Mouse (Mus musculus): ENCODE measurements around the gene Plekhh2. TPM values are rescaled to one million over a fixed set of nuclear protein-coding genes. Genes with fewer than 3 reads are reported as not detected.

Gene Plekhh2
- polyA plus RNA-seq, 1 experiment: 0.63 TPM

GRCm38 (mm10) chr17:84510355-84510754, 1.3 kb upstream of the Plekhh2 start:
- Histone ChIP-seq H3K4me1 (ENCODE audit: control insufficient read depth, insufficient read depth, low read length) (peaks cover 33% of the 10 kb centered on the region), H3K27ac (ENCODE audit: insufficient read depth, low read depth, low read length) (peak overlapping the region; percentile 83), H3K4me3 (ENCODE audit: insufficient read depth, low read length) (no peak overlapping the region)
- TF ChIP-seq CTCF (IDR thresholded peaks at IDR 0.05; ENCODE audit: low read depth, low read length) (no peak), POLR2A (IDR thresholded peaks at IDR 0.05; ENCODE audit: borderline replicate concordance, low read depth, low read length) (no peak)

DNA sequence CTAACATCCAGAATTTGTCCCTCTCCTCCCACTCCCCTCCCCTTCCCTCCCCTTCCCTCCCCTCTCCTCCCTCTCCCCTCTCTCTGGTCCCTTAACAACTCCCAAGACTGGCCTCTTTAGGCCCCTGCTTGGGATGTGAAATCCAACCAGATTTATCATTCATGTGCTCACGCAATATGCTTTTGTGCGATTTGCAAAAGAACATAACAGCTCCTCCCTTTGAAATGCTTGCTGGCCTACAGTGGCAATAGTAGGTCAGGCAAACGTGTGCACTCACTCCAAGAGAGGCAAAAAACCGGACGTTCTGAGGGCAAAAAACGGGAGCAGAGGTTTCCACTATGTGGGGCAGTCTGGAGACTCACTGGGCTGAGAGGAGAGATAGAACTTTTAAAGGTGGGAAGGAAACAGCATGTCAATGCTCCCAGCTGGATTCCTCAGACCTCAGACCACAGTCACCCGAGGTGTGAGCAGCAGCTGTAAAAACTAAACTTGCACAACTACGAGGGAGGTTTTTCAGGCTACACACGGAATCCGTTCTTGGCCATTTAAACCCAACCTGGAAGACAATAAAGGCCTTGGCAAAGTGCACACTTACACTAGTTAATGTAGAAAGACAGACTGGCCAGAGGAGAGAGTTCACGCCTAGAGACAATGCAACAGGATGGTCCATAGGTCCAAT, 595 bp upstream of the Plekhh2 start:
- Histone ChIP-seq H3K4me3 (ENCODE audit: insufficient read depth, low read length) (peak overlapping the region; percentile 68), H3K27ac (ENCODE audit: insufficient read depth, low read depth, low read length) (no peak overlapping the region), H3K4me1 (ENCODE audit: control insufficient read depth, insufficient read depth, low read length) (peaks cover 30% of the 10 kb centered on the region)
- TF ChIP-seq CTCF (IDR thresholded peaks at IDR 0.05; ENCODE audit: low read depth, low read length): no peak
- no peak for TF ChIP-seq POLR2A (IDR thresholded peaks at IDR 0.05; ENCODE audit: borderline replicate concordance, low read depth, low read length)

DNA sequence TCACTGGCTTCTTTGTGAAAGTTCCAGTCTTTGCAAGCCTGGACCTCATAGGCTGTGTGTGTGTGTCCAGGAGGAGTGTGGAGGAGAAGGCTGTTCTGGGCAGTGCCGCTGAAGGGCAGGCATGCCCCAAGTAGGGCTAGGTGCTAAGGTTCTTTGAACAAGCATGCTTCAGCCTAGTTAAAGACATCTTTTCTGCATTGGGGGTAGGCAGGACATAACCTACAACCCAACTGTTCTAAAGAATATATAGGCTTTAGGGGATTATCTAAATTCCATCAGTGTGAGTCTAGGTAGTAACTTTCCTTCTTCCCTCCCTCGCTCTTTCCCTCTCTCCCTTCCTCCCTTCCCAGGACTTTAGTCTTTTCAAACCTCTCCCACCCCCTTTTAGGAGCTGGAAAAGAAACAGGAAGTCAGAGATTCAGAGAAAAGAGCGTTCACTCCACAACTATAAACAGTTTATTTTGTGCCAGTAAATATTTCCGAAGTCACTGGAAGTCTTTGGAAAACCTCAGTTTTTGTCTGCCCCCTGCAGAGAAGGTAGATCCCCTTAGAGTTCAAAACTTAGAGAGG, 906 bp downstream of the Plekhh2 start:
- Histone ChIP-seq H3K4me3 (ENCODE audit: insufficient read depth, low read length) (peak overlapping the region; percentile 68), H3K27ac (ENCODE audit: insufficient read depth, low read depth, low read length) (no peak overlapping the region), H3K4me1 (ENCODE audit: control insufficient read depth, insufficient read depth, low read length) (peaks cover 30% of the 10 kb centered on the region)
- TF ChIP-seq CTCF (IDR thresholded peaks at IDR 0.05; ENCODE audit: low read depth, low read length): no peak
- no peak for TF ChIP-seq POLR2A (IDR thresholded peaks at IDR 0.05; ENCODE audit: borderline replicate concordance, low read depth, low read length)

- Histone ChIP-seq H3K4me3 (ENCODE audit: insufficient read depth, low read length) (no peak overlapping the region), H3K27ac (ENCODE audit: insufficient read depth, low read depth, low read length) (no peak overlapping the region), H3K4me1 (ENCODE audit: control insufficient read depth, insufficient read depth, low read length) (peaks cover 19% of the 10 kb centered on the region)
- no peak for TF ChIP-seq CTCF (IDR thresholded peaks at IDR 0.05; ENCODE audit: low read depth, low read length)
- no peak for TF ChIP-seq POLR2A (IDR thresholded peaks at IDR 0.05; ENCODE audit: borderline replicate concordance, low read depth, low read length)
These were observed 4.2 kb downstream of the Plekhh2 start for GRCm38 (mm10) chr17:84515901-84516300.

DNA sequence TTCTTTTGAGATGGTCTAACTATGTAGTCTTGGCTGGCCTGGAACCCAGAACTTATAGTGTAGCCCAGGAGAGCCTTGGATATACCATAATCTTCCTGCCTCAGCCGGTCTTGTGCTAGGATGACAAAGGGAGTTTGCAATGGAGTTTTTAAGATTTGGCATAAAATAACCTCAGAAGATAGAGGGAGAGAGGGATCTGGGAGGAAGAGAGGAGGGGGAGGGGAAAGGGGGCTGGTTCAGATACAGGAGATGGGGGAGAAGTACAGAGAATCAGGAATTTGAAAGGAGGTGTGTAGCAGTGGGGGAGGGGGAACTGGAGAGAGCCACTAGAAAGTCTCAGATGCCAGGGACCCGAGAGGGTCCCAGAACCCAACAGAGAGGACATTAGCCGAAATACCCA, 7.7 kb downstream of the Plekhh2 start:
- Histone ChIP-seq H3K27ac (ENCODE audit: insufficient read depth, low read depth, low read length) (no peak overlapping the region), H3K4me1 (ENCODE audit: control insufficient read depth, insufficient read depth, low read length) (peaks cover 7% of the 10 kb centered on the region), H3K4me3 (ENCODE audit: insufficient read depth, low read length) (no peak overlapping the region)
- no peak for TF ChIP-seq POLR2A (IDR thresholded peaks at IDR 0.05; ENCODE audit: borderline replicate concordance, low read depth, low read length)
- no peak for TF ChIP-seq CTCF (IDR thresholded peaks at IDR 0.05; ENCODE audit: low read depth, low read length)

DNA sequence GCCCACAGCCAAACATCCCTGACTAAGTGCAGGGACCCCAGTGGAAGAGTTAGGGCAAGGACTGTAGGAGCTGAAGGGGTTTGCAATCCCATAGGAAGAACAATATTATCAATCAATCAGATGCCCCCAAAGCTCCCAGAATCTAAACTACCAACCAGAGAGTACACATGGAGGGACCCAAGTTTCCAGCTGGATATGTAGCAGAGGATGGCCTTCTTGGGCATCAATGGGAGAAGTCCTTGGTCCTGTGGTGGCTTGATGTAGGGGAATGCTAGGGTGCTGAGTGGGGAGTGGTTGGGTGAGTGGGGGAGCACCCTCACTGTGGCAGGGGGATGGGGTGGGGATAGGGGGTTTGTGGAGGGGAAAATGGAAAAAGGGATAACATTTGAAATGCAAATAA, 8.4 kb downstream of the Plekhh2 start:
- TF ChIP-seq CTCF (IDR thresholded peaks at IDR 0.05; ENCODE audit: low read depth, low read length): no peak
- no peak for TF ChIP-seq POLR2A (IDR thresholded peaks at IDR 0.05; ENCODE audit: borderline replicate concordance, low read depth, low read length)
- Histone ChIP-seq H3K4me3 (ENCODE audit: insufficient read depth, low read length) (no peak overlapping the region), H3K27ac (ENCODE audit: insufficient read depth, low read depth, low read length) (no peak overlapping the region), H3K4me1 (ENCODE audit: control insufficient read depth, insufficient read depth, low read length) (peaks cover 7% of the 10 kb centered on the region)

GRCm38 (mm10) chr17:84529356-84529755, 17.7 kb downstream of the Plekhh2 start:
- no peak for TF ChIP-seq CTCF (IDR thresholded peaks at IDR 0.05; ENCODE audit: low read depth, low read length)
- no peak for TF ChIP-seq POLR2A (IDR thresholded peaks at IDR 0.05; ENCODE audit: borderline replicate concordance, low read depth, low read length)
- Histone ChIP-seq H3K4me1 (ENCODE audit: control insufficient read depth, insufficient read depth, low read length) (peaks cover 20% of the 10 kb centered on the region), H3K27ac (ENCODE audit: insufficient read depth, low read depth, low read length) (no peak overlapping the region), H3K4me3 (ENCODE audit: insufficient read depth, low read length) (no peak overlapping the region)

DNA sequence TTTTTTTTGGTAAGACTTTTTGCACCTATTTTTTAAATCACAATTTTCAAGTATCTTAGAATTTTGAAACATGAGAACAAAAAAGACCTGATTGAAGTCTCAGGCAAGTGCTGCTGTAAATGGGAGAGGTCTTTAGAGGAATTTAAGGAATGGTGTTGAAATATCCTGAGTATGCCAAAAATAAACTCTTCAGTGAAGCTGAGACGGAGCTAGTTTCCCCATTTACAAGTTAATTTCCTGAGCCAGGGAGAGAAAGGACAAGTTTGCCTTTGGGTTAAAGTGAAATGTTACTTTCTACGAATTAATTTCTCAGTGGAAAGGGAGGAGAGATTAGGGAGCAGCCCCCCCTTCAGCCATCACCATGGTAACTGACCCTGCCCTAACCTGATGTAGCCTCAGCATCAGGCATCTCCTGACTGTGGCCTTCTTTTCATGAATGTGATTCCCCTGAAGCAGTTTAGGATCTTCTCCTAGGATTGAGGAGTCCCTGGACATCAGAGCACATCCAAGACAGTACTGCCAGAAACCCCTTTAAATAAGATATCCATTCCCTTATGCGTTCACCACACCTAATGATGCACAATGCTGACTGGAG, 18.6 kb downstream of the Plekhh2 start:
- H3K4me3 ChIP-seq (ENCODE audit: insufficient read depth, low read length): peak overlapping the region; percentile 10; the same call in 1 of the 2 replicates

DNA sequence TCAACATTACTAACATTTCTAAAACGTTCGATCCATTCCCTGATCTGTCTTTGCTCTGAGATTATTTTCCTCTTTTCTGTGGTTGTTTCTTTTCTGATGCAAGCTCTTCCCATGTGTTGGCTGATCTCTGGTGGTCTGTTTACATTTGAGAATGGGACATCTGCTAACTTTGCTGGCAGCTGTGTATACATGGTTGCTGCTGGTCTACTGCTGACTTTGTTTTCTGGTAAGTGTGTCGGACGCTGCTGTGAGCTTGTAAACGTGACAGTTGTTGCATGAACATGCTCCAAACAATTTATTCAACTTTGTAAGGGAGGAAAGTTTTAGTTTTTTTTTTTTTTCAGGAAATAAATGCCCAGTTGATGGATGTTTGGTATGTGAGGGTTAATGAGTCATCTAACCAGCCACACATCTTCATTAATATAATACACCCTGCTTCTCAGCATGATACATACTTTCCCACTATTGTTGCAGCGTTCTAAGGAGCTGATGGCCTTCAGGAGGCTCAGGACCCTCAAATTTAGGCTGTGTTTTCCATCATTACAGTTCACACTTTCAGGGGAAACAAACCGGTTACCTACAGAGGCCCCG, 21.3 kb downstream of the Plekhh2 start:
- Histone ChIP-seq H3K27ac (ENCODE audit: insufficient read depth, low read depth, low read length) (no peak overlapping the region), H3K4me1 (ENCODE audit: control insufficient read depth, insufficient read depth, low read length) (peaks cover 20% of the 10 kb centered on the region), H3K4me3 (ENCODE audit: insufficient read depth, low read length) (no peak overlapping the region)
- TF ChIP-seq CTCF (IDR thresholded peaks at IDR 0.05; ENCODE audit: low read depth, low read length) (no peak), POLR2A (IDR thresholded peaks at IDR 0.05; ENCODE audit: borderline replicate concordance, low read depth, low read length) (no peak)

More for the DNA sequence above, 18.6 kb downstream of the Plekhh2 start:
- TF ChIP-seq CTCF (IDR thresholded peaks at IDR 0.05; ENCODE audit: low read depth, low read length) (no peak), POLR2A (IDR thresholded peaks at IDR 0.05; ENCODE audit: borderline replicate concordance, low read depth, low read length) (no peak)
- H3K4me1 ChIP-seq (ENCODE audit: control insufficient read depth, insufficient read depth, low read length): peaks cover 20% of the 10 kb centered on the region
- peak overlapping the region; percentile 66 for H3K27ac ChIP-seq (ENCODE audit: insufficient read depth, low read depth, low read length)

DNA sequence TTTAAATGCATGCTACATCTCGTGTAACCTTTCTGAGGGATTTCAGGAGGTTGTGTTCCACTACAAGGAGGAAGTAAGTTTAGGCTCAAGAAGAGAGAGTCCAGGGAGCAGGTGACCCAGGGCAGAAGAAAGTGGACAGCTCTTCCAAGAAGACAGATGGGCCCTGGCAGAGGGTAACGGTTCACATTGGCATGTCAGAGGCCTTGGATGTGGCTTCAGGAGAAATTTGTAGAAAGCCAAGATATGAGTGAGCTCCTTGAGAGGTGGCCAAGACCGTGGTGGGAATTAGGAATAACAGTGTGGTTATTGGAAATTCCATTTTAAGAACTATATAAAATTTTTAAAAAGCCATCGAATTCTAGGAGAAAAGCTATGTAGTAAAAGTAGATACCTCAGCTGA, 22.1 kb downstream of the Plekhh2 start:
- Histone ChIP-seq H3K4me3 (ENCODE audit: insufficient read depth, low read length) (no peak overlapping the region), H3K27ac (ENCODE audit: insufficient read depth, low read depth, low read length) (no peak overlapping the region), H3K4me1 (ENCODE audit: control insufficient read depth, insufficient read depth, low read length) (peaks cover 20% of the 10 kb centered on the region)
- TF ChIP-seq CTCF (IDR thresholded peaks at IDR 0.05; ENCODE audit: low read depth, low read length): no peak
- TF ChIP-seq POLR2A (IDR thresholded peaks at IDR 0.05; ENCODE audit: borderline replicate concordance, low read depth, low read length): no peak

Data from bone marrow macrophage, adult 2 months (primary cell).